Mouse (Mus musculus): ENCODE measurements around the gene Rab23.

Gene Rab23

DNA sequence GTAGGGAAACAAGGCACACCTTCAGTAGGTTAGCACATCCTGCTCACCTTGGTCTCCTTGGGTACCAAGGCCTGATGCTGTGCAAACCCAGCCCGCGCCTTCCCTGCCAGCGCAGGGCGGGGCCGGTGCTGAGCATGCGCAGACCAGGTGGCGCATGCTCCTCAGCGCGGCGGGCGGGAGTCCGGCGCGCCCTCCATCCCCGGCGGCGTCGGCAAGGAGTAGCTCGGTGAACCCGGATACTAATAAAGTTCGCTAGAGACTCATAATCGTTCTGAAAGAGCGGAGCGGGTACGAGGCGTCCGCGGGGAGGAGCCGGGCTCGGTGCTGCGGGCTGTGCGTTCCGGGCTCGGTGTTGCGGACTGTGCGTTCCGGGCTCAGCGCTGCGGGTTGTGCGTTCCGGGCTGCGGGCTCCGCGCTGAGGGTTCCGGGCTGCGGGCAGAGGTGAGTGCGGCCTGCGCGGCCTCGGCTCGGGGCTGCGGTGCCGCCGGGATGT lies at the start of gene Rab23:
Gene Rab23, plus strand, starts transcription at position 155 of the 493 bp plus-strand sequence.
- peak; percentile 83 for DNase-seq (ENCODE audit: extremely low spot score)

DNA sequence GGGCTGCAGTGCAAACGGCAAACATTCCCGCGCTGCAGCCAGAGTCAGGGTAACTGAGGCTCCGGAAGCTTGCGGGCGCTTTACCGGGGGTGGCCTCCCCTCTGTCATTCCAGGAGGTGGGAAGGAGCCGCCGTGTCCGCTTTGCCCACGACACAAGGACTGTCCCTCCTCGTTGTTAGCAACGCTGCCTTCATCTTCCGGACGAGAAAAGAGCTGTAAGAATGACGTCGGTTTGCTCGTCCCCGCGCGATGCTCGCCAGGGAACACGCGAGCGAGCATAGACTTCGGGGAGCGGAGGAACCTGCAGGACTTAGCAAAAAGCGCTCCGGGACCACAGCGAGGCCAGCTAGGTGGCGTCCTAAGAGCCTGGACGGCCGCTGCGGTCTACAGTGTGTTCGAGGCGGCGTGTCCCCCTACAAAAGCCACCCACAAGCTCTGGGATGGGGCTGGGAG lies 49.5 kb upstream of the Rab23 start:
- peak; percentile 79 for DNase-seq (ENCODE audit: extremely low spot score)

DNA sequence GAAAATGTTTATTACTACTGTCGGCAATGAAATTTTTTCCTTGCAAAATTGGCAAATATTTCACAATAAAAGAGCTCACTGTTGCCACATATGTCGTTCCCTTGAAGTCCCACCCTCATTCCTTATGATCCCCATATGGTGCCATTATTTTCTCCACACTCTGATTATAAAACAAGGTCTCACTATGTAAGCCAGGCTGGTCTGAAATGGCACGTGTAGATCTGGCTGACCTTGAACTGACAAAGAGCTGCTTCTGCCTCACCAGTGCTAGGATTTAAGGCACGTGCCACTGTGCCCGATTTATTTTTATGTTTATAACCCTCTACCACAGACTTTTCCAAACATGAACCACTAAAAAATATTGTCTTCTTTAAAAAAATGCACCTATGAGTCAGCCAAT lies 48.2 kb upstream of the Rab23 start:
- no peak for DNase-seq (ENCODE audit: extremely low spot score)

- DNase-seq (ENCODE audit: extremely low spot score) = no peak
Observed at GRCm38 (mm10) chr1:33672083-33672482, 47.6 kb upstream of the Rab23 start.

DNA sequence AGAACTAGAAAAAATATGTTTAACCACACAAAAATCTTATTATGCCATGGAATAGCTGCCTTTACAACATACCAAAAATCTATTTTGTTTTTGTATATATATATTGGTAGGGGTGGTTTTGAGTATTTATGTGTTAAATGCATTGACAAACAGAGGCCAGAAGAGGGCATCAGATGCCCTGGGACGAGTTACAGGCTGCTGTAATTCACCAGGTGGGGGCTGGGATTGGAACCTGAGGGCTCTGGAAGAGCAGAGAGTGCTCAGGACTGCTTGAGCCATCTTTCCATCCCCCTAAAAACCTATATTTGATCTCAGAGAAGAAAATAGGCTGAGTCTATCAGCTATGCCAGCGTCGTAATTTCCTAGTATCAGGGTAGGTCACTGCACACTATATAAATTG lies 47.2 kb upstream of the Rab23 start:
- peak; percentile 25 for DNase-seq (ENCODE audit: extremely low spot score)

GRCm38 (mm10) chr1:33673158-33673960 lies 46.3 kb upstream of the Rab23 start:
- DNase-seq (ENCODE audit: extremely low spot score) = no peak

DNA sequence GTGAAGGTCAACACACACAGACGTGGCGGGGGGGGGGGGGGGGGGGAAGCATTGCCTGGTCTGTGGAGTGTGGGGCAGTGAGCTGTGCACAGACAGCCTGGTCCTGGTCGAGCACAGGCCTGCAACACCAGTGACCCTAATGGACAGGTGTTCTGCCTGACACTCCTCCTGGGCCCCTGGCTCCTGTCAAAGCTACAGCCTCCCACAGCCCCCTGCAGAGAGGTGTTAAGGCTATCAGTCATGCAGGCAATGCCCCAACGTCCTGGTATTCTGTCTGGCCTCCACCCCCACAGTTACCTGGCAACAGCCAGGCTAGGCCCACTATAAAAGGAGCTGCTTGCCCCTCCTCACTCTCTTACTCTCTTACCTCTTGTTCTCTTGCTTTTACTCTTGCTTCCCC lies 39.3 kb upstream of the Rab23 start:
- DNase-seq (ENCODE audit: extremely low spot score) = no peak

- no peak for DNase-seq (ENCODE audit: extremely low spot score)
Observed at GRCm38 (mm10) chr1:33680890-33681289, 38.8 kb upstream of the Rab23 start.

DNA sequence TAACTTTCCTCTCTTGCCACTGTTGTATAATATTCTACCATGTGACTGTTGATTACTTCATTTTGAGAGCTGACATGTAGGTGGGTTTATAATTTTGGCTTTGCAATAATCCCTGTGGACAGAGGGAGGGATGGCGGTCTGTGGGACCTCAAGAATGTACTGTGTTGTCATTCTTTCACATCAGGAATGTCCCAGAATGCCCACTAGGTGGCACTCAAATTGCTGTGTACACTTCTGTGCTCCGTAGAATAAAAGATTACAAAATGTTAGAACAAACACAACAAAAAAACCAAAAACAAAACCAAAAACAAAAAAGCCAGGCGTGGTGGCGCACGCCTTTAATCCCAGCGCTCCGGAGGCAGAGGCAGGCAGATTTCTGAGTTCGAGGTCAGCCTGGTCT lies 35.2 kb upstream of the Rab23 start:
- no peak for DNase-seq (ENCODE audit: extremely low spot score)

- no peak for DNase-seq (ENCODE audit: extremely low spot score)
Observed at GRCm38 (mm10) chr1:33688810-33689209, 30.9 kb upstream of the Rab23 start.

DNA sequence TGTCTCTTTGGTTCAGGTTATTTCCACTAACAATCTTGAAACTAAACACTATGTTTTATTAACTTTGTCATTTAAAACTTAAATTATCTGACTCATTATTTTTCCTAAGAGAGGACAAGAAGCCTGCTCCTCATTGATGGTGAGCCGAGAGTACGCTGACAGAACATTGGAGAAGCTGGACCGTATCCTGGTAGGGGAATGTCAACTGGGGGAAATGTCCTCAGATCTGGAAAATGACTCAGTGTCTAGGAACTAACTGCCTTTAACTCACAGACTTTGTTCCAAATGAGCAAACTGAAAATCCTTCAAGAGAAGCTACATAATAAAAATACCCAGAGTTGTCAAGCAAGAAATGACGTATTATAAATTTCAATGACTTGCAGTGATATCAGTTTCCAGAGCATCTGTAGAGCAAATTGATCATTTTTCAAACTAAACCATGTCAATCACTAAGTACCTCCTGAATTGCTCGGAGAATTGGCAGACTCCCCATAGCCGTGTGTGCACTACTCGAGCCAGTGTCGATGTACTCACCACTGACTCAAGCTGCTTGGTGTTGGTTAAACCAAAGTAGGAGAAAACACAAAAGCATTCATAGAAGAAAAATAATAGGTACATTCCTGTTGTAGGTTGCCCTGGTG lies 30.1 kb upstream of the Rab23 start:
- DNase-seq (ENCODE audit: extremely low spot score) = no peak

DNA sequence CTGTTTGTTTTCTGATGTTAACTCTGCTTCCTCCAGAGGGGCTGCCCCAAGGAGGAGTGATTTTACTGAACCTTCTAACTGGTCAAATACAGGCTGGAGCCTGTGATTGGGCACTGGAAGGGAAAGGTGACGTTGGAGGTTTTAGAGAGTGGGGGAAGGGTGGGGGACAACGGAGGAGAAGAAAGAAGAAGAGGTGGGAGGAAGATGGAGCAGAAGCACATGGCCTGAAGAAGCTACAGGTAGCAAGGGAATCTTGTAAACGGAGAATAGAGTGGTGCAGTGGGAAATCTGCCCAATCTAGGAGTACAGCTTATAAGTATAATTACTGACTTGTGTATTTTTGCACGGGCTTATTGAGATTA lies 29.6 kb upstream of the Rab23 start:
- DNase-seq (ENCODE audit: extremely low spot score) = no peak

- DNase-seq (ENCODE audit: extremely low spot score) = no peak
Observed at GRCm38 (mm10) chr1:33693893-33694292, 25.8 kb upstream of the Rab23 start.

- DNase-seq (ENCODE audit: extremely low spot score) = no peak
Observed at GRCm38 (mm10) chr1:33696016-33696415, 23.7 kb upstream of the Rab23 start.

DNA sequence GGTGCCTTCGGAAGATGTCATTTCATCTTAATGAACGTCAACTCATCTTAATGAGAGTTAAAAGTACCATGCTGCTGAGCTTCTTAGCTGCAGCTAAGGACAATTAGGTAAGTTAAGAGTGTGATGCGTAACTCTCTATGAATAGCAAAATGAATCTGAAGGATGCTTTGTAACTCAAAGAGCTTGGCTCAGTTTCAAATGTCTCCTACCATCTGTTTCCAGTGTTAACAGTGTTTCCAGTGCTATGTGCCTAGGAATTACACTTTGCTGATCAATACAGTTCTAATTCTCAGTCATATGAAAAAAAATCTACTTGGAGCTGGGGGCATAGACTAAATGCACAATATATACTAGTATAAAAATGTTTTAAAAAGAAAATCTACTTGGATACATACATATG lies 18.4 kb upstream of the Rab23 start:
- DNase-seq (ENCODE audit: extremely low spot score) = no peak

DNA sequence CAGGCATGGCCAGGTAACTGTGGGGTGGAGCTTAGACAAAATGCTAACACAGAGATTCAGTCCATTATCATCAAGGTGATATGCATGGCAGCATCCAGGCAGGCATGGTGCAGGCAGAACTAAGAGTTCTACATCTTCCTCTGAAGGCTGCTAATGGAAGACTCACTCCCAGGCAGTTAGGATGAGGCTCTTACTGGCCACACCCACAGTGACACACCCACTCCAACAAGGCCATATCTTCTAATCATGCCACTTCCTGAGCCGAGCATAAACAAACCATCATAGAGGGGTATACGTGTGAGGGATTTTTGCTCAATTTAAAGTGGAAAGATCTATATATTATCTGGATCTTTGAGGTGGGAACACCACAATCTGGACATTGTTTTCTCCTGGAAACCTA lies 10.1 kb upstream of the Rab23 start:
- no peak for DNase-seq (ENCODE audit: extremely low spot score)

GRCm38 (mm10) chr1:33712026-33712425 lies 7.7 kb upstream of the Rab23 start:
- no peak for DNase-seq (ENCODE audit: extremely low spot score)

GRCm38 (mm10) chr1:33714796-33715195 lies 4.9 kb upstream of the Rab23 start:
- peak; percentile 50 for DNase-seq (ENCODE audit: extremely low spot score)

DNA sequence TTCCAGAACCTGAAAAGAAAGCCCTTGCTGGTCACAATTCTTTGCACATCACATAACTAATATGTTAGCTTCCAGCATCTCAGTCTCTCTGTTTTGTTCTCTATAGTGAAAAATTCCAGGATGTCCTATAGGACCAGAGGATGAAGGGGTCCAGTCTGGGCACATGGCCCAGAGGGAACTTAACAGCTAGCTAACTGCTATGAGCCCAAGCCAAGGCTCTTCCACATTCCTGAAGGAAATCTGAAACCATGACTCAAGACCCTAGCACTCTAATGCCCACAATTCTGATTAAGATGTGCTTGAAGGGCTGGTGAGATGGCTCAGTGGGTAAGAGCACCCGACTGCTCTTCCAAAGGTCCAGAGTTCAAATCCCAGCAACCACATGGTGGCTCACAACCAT lies 2.1 kb upstream of the Rab23 start:
- no peak for DNase-seq (ENCODE audit: extremely low spot score)

DNA sequence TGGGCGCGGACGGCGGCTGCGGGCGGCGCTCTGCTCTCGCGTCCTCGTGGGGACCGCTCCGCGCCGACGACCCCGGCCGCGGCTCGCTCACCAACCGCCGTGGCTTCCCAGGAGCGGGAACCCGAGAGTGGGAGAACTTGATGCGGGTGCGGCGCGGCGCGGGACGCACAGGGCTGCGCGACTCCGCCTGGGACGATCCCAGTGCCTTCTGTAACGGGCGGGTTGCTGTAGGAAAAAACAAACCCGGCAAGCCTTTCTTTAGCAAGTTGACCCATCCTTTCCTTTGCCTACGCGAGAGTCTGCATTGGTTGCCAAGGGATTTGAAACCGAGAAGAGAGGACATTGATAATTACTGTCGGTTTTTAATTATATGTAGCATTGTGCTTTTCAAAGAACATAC lies 544 bp downstream of the Rab23 start:
- no peak for DNase-seq (ENCODE audit: extremely low spot score)

DNA sequence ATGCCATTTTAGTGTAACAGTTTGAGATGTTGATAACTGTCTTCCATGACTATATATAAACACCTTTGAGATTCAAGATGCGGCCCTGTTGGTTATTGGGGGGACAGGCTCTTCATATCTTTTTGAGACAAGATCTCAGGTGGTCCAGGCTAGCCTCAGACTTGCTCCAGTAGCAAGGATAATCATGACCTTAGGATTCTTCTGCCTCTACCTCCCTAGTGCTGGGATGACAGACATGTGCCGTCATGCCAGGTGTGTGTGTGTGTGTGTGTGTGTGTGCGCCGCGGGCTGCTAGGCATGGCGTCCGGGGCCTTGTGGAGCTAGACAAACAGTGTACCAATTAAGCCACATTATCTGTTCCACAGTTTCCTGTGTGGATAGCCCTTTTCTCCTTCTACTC lies 1.3 kb downstream of the Rab23 start:
- no peak for DNase-seq (ENCODE audit: extremely low spot score)

GRCm38 (mm10) chr1:33724516-33724915 lies 4.8 kb downstream of the Rab23 start:
- no peak for DNase-seq (ENCODE audit: extremely low spot score)

DNA sequence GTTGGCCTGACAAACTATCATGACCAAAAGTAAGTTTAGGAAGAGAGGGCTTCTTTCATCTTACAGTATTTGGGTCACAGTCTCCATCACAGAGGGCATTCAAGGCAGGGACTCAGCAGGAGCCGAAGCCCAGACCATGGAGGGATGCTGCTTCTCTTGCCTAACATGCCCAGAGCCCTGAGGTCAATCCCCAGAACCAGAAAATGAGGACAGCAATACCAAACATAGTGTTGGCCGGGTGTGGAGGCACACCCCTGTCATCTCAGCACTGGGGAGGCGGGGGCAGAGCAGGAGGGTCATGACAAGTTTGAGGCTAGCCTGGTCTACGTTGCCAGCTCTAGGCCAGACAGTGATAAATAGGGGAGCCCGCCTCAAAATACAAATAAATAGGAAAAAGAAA lies 5.4 kb downstream of the Rab23 start:
- DNase-seq (ENCODE audit: extremely low spot score) = no peak

Measured in embryo, embryonic 9.5 days (tissue).